Mouse (Mus musculus): ENCODE results near the gene Gsx2.

DNA sequence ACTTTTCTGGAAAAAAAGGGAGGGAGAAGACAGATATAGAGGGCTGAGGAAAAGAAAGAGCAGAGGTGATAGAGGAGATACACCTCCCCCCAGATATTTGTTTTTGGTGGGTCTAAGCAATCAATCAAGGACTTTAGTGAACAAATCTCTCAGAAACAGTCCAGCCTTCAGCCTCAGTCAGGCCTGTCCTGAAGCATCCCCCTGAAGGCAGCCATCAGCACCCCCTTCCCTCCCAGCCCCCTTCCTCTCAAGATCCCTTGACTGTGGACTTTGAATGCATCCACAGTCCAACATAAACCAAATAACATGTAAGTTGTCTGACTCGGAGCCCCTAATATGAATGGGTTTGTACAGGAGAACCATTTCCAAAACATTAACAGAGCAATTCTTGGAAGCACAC is 2.2 kb upstream of the Gsx2 start:
- TF ChIP-seq TAL1 (IDR thresholded peaks at IDR 0.05; ENCODE audit: low read length) (no peak), GATA1 (IDR thresholded peaks at IDR 0.05; ENCODE audit: low read length) (no peak)

All from erythroblast, embryonic 14.5 days (primary cell).